In the genomic region with DNA sequence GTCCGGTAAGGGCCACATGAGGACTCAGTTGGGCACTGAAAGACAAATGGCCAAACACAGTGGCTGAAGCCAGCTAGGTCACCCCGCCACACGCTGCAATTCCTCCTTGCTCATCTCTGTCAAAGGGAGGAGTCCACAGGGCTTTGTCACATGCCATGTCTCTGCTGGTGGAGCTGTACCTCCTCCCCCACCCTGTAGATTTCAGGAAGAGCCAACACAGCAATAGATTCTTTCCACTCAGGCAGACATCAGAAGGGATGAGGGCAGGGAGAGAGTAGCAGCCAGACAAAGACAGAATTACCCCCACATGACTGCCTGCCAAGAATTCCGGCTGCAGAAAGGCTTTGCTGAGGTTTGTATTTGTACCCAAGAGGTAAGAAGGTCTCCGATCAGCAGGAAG, we compare ENCODE assay signal across 13 mouse cellular contexts.
DNase-seq lines count a peak whose midpoint lies in the region; ATAC-seq and TF ChIP-seq lines count a peak whose summit lies in the region.
"Had no signal": no experiment of that assay in that cellular context is flagged by ENCODE, and none has a peak within 500 bp of the region (broad histone marks: within the 10 kb centered on the region; RNA-seq: fewer than 3 reads in every experiment).

No protein-coding gene starts in this region.

- WGBS in heart, postnatal 0 days: 49% methylated on average over 5 of the region's 5 CpGs
- 57% methylated on average over 5 of the region's 5 CpGs for WGBS in heart, embryonic 12.5 days
- 36% methylated on average over 5 of the region's 5 CpGs for WGBS in forebrain, embryonic 11.5 days
- 33% methylated on average over 5 of the region's 5 CpGs for WGBS in hindbrain, postnatal 0 days

- TF ChIP-seq EP300 in heart, postnatal 0 days (IDR thresholded peaks at IDR 0.05; ENCODE audit: low read depth): no peak

- H3K9ac ChIP-seq in heart, postnatal 0 days (replicated peaks; ENCODE audit: low read depth, low read length): no peak overlapping the region
- H3K9ac ChIP-seq in heart, embryonic 12.5 days: no peak overlapping the region
- no peak overlapping the region for H3K9ac ChIP-seq in forebrain, embryonic 11.5 days (ENCODE audit: low read length)
- no peak overlapping the region for H3K9ac ChIP-seq in hindbrain, postnatal 0 days (replicated peaks; ENCODE audit: low read length)
- H3K9ac ChIP-seq: liver, embryonic 13.5 days had no signal

- H3K36me3 ChIP-seq in heart, postnatal 0 days (replicated peaks; ENCODE audit: control insufficient read depth, insufficient read depth, low read length): no peaks in the 10 kb centered on the region
- no peaks in the 10 kb centered on the region for H3K36me3 ChIP-seq in heart, embryonic 12.5 days
- no peaks in the 10 kb centered on the region for H3K36me3 ChIP-seq in forebrain, embryonic 11.5 days (ENCODE audit: control insufficient read depth, insufficient read depth, low read length)
- no peaks in the 10 kb centered on the region for H3K36me3 ChIP-seq in hindbrain, postnatal 0 days (ENCODE audit: insufficient read depth, low read length)
- H3K36me3 ChIP-seq: liver, embryonic 13.5 days had no signal

- H3K4me1 ChIP-seq in heart, postnatal 0 days (ENCODE audit: control insufficient read depth, insufficient read depth): peaks cover 29% of the 10 kb centered on the region
- H3K4me1 ChIP-seq in heart, embryonic 12.5 days (replicated peaks): peaks cover 32% of the 10 kb centered on the region
- H3K4me1 ChIP-seq in forebrain, embryonic 11.5 days (replicated peaks; ENCODE audit: control insufficient read depth, insufficient read depth, low read length): peaks cover 10% of the 10 kb centered on the region; the same call in 1 of the 2 replicates
- H3K4me1 ChIP-seq in hindbrain, postnatal 0 days (ENCODE audit: insufficient read depth, low read length): peaks cover 14% of the 10 kb centered on the region; the same call in 1 of the 2 replicates
- H3K4me1 ChIP-seq: liver, embryonic 13.5 days had no signal

- no peak for TF ChIP-seq CTCF in heart, postnatal 0 days (IDR thresholded peaks at IDR 0.05; ENCODE audit: low read depth)
- no peak for TF ChIP-seq CTCF in hindbrain, postnatal 0 days (IDR thresholded peaks at IDR 0.05; ENCODE audit: low read depth)

- H3K9me3 ChIP-seq in heart, postnatal 0 days (replicated peaks; ENCODE audit: control insufficient read depth, low read length): no peaks in the 10 kb centered on the region
- H3K9me3 ChIP-seq in heart, embryonic 12.5 days (replicated peaks): no peaks in the 10 kb centered on the region
- no peaks in the 10 kb centered on the region for H3K9me3 ChIP-seq in forebrain, embryonic 11.5 days (ENCODE audit: control insufficient read depth, low read length)
- H3K9me3 ChIP-seq in hindbrain, postnatal 0 days (ENCODE audit: low read length): no peaks in the 10 kb centered on the region
- H3K9me3 ChIP-seq: liver, embryonic 13.5 days had no signal

- intact Hi-C loops in left cerebral cortex, postnatal 25 days (cut with DNase I): no loop called here

- DNase-seq in heart, postnatal 0 days (ENCODE audit: low spot score): peak; percentile 19
- peak; percentile 66 for DNase-seq in forebrain, embryonic 11.5 days (ENCODE audit: low spot score)
- no peak for DNase-seq in hindbrain, postnatal 0 days (ENCODE audit: low spot score)
- no peak for DNase-seq in cerebellum, adult 11 months
- DNase-seq in left cerebral cortex, postnatal 25 days (ENCODE audit: low spot score in 2 of 2): no peak
- no peak for DNase-seq in layer of hippocampus, adult 8-10 months (ENCODE audit: low spot score in 2 of 2)
- DNase-seq: kidney, adult 11 months; liver, embryonic 13.5 days; thymus, postnatal 36 days had no signal

- no peak overlapping the region for H3K4me2 ChIP-seq in heart, postnatal 0 days (ENCODE audit: low read depth, low read length)
- no peak overlapping the region for H3K4me2 ChIP-seq in heart, embryonic 12.5 days
- no peak overlapping the region; the same call in 1 of the 2 replicates for H3K4me2 ChIP-seq in forebrain, embryonic 11.5 days (ENCODE audit: low read depth, low read length, severe bottlenecking)
- no peak overlapping the region for H3K4me2 ChIP-seq in hindbrain, postnatal 0 days (ENCODE audit: low read depth, low read length)
- H3K4me2 ChIP-seq: liver, embryonic 13.5 days had no signal

- ATAC-seq in heart, postnatal 0 days (ENCODE audit: insufficient read depth, low read depth): 0 out of 2 replicates have a peak, but pooled peaks have one; percentile 40
- no peak for ATAC-seq in heart, embryonic 12.5 days (ENCODE audit: insufficient number of reproducible peaks, low FRiP score)
- ATAC-seq in common myeloid progenitor, adult 5-6 weeks (replicated peaks; ENCODE audit: low read depth, poor library complexity, severe bottlenecking): 0 out of 2 replicates have a peak, but pooled peaks have one; percentile 45
- peak; percentile 85 for ATAC-seq in forebrain, embryonic 11.5 days (replicated peaks; ENCODE audit: low FRiP score)
- peak; percentile 82 for ATAC-seq in hindbrain, postnatal 0 days

- H3K4me3 ChIP-seq in heart, postnatal 0 days (ENCODE audit: low read depth, low read length): no peak overlapping the region
- H3K4me3 ChIP-seq in heart, embryonic 12.5 days: no peak overlapping the region
- H3K4me3 ChIP-seq in forebrain, embryonic 11.5 days (ENCODE audit: low read depth, low read length): no peak overlapping the region
- no peak overlapping the region for H3K4me3 ChIP-seq in hindbrain, postnatal 0 days (ENCODE audit: low read length)
- H3K4me3 ChIP-seq: left cerebral cortex, adult 2 months; liver, embryonic 13.5 days had no signal

- H3K27ac ChIP-seq in heart, postnatal 0 days (ENCODE audit: low read depth): no peak overlapping the region
- no peak overlapping the region; the same call in 1 of the 2 replicates for H3K27ac ChIP-seq in heart, embryonic 12.5 days (ENCODE audit: poor library complexity, severe bottlenecking)
- H3K27ac ChIP-seq in forebrain, embryonic 11.5 days (ENCODE audit: low read depth, low read length): no peak overlapping the region
- no peak overlapping the region for H3K27ac ChIP-seq in hindbrain, postnatal 0 days
- H3K27ac ChIP-seq: left cerebral cortex, adult 2 months; liver, embryonic 13.5 days; macrophage had no signal

- no peaks in the 10 kb centered on the region for H3K27me3 ChIP-seq in heart, postnatal 0 days (ENCODE audit: control insufficient read depth, insufficient read depth, low read length)
- H3K27me3 ChIP-seq in heart, embryonic 12.5 days (replicated peaks): no peaks in the 10 kb centered on the region
- no peaks in the 10 kb centered on the region for H3K27me3 ChIP-seq in forebrain, embryonic 11.5 days (ENCODE audit: control insufficient read depth, insufficient read depth, low read length)
- H3K27me3 ChIP-seq in hindbrain, postnatal 0 days (ENCODE audit: insufficient read depth, low read length): no peaks in the 10 kb centered on the region

Comparison
In these comparisons a context has a peak if more than half of its experiments do, and no peak if none do; other contexts are left out.
1. DNase-seq: peak in heart, postnatal 0 days (single experiment) and forebrain, embryonic 11.5 days (single experiment); none in hindbrain, postnatal 0 days (single experiment), cerebellum, adult 11 months (single experiment), left cerebral cortex, postnatal 25 days (0 of 2) and layer of hippocampus, adult 8-10 months (0 of 2).